Mouse (Mus musculus): ENCODE results near the gene C1qc.
A peak's percentile ranks its signal among the peaks of the same experiment; 100 is the strongest.

Gene C1qc

DNA sequence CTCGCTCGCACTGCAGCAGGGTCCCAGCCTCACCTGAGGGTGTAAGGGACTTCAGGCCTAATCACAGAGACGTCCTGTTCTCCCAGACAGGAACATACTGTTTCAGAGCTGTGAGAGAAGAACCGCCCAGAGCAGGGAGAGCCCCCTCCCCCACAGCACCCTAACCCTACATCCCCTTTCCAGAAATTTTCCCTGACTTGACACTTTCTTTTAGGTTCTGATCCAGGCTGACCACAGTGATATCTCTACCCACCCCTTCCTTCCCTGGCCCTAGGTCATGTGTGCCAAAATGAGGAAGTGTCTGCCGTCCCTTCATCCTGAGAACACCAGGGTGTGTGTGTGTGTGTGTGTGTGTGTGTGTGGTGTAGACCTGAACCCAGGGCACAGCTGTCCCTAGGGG, at the start of gene C1qc:
Gene C1qc, minus strand, starts transcription at position 255 of the 400 bp plus-strand sequence.
- no peak for DNase-seq

DNA sequence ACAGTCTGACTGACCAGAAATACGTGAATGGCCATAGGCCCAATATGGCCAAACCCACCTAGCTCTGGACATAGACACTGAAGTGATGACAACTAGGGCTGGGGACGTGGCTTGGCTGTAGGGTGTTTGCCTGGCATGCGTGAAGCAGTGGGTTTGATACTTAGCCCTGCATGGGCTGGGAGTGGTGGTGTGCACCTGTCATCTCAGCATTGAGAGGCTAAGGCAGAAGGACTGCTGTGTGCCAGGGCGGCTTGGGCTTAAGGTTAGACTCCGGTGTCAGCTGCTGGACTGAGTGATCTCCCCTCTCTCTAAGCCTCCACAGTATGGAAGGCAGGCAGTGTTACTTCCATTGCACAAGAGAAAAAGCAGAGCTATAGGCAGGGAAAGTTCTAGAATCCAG, 45.1 kb upstream of the C1qc start:
- DNase-seq: no peak

DNA sequence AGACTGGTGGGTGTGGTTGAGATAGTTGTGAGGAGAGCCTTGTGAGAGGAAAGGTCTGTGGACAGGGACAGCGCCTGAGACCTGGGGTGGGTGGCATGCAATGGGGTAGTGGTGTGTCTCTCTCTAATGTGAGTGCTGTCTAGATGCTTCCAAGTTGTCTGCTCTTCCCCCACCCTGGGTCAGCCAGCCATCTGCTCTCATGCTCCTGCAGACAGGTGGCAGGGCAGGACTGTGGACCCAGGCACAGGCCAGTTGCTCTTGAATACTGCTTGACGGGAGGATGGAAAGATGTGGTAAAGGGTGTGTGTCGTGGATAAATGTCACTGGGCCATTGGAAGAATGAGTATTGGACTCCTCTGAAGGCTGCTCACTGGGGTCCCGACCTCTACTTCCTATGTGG, 44.5 kb upstream of the C1qc start:
- no peak for DNase-seq

DNA sequence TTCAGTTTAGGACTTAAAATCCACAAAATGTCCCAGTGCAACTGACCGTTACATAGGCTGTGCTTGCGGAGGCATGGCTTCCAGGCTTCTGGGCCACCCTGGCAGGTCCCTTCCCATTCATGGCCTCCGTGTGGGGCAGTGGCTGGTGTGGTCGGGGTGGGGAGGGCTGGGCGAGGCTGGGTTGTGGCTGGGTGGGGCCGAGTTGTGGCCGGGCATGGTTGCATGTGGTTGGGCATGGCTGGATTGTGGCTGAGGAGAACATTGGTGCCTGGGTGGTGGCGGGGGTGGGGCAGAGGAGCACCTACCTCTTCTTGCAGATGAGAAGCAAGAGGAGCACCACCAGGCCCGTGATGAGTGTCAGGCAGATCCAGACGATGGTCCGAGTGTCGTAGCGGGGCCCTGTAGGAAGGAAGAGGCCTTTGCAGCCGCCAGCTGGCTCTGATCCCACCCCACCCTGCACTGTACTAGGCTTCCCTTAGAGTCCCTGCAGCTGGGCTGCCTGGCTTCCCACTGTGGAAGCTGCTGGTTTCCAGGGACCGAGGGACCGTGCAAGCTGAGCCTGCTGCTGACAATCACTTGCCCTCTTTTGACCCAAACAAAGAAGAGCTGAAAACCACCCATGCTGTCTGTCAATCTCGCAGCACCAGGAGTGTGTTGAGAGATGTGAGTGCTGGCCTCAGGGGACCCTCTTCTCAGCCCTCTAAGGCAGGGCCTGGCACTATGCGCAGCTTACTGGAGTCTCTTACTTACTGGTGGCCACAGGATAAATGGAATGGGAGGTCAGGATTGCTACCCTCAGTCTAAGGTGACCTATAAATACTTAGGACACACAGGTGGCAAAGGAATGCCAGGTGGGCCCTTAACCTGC, 42.1 kb upstream of the C1qc start:
- DNase-seq: peak; percentile 64 to 69

DNA sequence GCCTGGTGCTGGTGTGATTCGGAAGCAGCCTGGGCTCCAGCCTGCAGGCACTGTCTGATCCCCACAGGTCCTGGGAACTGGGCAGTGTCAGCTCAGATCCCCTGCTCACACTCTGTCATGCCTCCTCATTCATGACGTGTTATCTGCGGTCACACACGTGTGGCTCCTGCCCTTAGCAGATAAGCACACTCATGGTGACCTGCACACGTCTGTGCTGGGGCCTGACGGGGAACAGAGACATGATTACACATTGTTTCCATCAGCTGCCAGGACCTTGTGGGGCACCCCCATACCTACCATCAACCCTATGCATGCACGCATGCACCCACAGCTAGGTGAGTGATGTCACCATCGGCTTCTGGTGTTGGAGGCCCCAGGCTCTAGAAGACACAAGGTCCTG, 37.6 kb upstream of the C1qc start:
- no peak for DNase-seq

DNA sequence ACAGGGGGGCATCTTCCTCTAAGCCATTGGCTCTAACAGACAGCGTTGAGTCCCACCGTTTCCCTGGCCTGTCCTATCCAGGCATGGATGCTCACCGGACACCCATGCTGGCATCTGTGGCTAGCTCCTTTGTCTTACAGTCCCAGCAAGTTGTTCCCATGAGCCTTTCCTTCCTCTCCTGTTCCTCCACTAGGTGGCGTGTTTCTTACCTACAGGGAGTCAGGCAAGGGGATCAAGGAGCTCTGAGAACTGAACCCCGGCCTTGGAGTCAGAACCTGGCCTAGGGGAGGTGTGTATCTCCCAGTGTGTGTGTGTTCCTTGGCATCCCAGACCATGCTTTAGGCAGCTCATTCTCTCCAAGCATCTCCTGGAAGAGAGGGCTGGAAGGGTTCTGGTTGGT, 36.1 kb upstream of the C1qc start:
- DNase-seq: peak in 1 of 2 experiments; percentile 43

DNA sequence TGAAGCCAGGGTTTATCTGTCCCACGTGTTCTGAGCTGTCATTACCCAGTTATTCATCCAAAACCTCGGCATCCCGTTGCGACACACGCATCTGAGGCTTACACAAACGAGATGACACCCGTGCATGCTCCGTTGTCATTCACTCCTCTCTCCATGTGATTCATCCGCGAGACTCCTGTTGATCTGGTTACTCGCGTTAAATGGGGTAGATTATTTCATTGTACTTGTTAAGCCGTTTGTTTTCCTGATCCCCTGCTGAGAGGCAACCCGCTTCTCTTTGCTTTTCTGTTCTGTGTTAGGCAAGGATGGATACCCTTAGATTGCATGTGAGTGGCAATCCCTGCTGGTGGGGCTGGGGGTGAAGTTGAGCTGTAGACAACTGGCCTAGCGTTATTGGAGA, 32.9 kb upstream of the C1qc start:
- no peak for DNase-seq

DNA sequence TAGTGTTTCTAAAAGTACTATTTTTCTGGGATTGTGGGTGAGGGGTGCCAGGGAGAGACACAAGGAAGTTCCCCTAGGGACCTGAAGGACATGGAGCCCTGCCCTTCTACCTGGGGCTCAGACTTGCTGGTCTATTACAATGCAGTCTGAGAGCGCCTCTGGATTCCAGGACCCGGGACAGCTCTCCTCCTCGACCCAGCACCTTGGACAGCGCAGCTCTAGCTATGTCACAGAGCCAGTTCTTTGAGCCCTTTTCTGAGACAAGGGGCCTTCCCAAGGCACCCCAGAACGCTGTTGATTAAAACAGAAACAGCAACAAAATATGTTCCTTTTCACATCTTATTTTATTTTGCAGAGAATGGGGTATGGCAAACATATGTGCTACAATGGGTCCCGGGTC, 31.7 kb upstream of the C1qc start:
- peak; percentile 89 to 92 for DNase-seq

DNA sequence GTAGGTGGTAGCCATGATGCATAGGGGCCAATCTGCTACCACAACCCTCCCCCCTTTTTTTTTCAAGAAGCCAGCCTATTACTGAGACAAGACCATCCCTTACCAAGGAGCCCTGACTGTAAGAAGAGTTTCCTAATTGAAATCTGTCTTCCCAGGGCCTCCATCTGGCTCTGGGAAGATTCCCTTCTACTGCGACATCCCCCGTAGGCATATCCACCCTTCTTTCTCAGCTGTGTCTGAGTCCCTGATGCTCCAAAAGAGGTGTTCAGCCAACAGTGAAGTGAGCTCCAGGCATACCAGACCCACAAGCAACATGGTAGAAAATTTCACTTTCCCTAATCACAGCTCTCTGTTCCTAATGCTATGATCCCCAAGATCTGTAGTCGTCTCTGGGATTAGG, 26.7 kb upstream of the C1qc start:
- no peak for DNase-seq

DNA sequence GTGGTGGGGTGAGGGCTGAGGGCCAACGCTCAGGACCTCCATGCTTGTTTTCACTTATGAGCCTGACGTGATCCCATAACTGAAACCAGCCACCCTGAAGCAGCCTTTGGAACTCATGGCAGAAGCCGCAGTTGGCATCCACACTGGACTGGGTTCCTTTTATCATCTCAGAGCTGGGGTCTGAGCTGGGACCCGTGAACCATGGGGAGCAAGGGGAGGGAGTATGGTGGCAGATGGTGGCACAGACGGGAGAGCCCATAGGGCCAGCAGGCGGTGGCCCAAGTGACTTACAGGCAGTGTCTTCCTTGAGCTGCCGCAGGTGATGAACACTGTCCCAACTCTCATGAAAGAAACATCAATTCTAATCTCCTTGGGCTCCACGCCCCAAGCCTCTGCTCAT, 26.0 kb upstream of the C1qc start:
- no peak for DNase-seq

DNA sequence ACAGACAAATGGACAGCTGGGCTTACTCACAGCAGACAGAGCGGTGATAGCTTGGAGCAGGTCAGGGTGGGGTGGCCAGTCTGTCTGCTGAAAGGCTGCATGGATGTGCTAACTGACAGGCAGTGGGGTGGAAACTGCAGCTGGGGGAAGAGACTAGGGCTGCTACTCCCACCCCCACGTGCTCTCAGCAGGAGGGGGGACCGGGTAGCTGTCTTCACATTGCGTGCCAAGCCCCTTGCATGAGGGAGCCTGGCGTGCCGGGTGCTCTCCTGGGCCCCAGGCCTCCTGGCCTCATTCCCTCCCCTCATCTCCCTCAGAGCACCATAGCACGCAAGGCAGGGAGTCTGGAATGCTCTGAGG, 24.3 kb upstream of the C1qc start:
- DNase-seq: no peak

DNA sequence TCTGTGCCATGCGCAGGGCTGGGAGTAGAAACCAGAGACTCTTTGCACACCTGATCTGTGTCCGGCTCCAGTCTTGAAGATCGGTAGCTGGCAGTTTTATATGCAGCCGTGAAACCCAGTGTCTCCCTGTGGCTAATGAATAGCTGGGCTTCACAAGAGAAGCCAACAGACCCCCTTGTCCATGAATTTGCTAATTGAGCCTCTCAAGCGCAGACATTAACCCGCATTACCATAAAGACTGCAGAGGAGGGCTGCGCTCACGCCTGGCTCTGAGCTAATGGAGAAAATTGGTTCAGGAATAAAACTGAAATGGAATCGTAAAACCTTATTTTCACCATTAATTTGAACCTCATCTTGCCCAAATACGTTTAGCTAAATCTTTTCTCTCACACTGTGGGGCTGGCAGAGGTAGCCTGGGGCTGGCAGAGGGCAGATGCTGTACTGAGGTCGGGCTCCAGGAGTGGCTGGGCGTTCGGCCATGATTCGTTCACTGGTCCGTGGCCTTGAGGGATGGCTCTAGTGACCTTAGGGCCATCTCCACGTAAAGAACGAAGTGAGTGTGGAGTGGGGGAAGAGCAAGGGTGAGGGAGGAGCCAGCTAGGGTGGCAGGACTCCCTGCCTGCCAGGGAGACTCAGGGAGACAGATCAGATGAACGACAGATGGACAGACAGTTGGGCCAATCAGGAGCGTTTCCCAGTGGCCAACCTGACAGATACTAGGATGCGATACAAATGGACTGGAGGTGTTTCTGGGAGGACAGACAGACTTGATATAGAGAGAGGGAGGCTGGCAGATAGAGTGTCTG, 23.7 kb upstream of the C1qc start:
- peak; percentile 28 to 36 for DNase-seq

DNA sequence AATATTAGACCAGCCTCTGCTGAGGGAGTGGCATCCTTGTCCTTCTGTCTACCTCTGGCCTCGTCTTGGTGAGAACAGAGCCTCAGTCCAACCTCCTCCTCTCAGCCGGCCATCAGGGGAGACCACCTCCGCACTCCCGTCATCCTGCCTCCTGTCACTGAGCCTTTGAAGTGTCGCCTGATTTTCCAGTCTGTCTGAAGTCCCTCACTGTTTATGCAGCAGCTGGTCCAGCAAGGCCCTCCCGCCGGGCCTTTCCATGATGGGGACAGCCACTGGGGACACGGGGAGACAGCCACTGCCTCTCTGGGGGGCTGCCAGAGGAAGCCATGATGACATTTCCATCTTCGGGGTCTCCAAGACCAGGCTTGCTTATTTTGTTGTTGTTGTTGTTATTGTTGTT, 20.0 kb upstream of the C1qc start:
- DNase-seq: no peak

DNA sequence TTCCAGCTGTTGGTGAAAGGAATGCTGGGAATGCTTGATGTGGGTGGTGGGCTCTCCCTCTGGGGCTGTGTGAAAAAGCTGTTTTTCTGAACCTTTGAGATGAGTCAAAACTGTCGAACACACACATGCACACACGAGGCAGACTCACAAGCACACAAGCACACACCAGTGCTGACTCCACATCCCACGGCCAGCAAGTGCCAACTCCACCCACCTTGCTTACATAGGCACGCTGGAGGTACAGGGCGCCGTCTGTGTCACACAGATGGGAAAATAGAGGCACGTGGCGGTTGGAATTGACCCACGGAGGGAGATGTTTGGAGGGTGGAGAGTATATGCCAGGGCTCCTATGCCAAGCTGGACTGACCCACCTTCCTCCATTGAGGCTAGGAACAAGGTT, 18.9 kb upstream of the C1qc start:
- no peak for DNase-seq

DNA sequence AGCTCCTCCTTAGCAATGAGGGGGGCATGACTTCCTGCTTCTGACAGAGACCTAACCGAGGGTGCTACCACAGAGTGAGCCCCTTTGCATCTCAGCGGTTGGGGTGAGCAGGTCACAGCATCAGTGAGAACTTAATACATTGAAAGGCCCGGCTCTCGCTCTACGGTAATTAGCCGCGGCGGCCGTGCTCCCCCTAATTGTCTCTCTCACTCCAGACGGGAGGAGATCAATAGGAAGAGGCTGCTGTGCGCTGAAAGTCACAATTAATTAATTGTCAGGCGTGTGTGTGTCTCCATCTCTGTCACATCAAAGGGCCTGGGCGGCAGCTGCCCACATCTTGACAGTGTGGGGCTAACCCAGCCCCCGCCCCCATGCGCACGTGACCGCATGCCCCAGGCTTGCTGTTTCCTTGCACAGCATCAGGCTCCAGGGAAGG, 18.4 kb upstream of the C1qc start:
- DNase-seq: no peak

DNA sequence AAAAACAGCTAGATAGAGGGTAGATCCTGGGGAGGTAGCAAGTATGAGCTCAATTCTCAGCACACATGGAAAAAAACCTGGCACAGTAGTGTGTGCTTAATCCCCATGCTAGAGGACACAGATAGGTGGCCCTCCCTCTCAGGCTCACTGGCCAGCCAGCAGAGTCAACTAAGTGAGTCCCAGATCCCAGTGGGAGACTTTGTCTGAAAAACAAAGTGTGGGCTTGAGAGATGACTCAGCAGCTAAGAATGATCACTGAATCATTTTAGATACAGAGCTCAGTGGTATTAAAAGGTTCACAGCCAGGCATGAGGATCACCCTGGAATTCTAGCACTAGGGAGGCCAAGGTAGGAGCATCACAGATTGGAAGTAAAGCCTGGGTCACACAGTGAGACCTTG, 14.9 kb upstream of the C1qc start:
- no peak for DNase-seq

DNA sequence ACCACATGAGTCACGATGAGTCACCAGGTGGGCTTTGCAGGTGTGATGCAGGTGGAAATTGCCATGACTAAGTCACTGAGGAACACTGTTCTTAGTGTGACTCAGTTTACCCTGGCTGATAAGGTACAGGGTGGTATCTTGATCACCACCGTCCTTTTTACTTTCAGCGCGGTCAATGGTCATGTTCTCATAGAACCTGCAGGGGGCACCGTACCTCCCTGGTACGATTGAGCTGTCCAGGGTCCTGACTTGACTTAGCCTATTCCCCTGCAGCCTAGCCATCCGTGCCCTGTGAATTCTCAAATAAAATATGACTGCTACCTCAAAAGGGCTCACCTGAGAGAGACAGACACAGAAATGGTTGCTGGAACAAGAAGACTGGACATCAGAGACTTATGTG, 14.2 kb upstream of the C1qc start:
- DNase-seq: peak; percentile 76 to 78

DNA sequence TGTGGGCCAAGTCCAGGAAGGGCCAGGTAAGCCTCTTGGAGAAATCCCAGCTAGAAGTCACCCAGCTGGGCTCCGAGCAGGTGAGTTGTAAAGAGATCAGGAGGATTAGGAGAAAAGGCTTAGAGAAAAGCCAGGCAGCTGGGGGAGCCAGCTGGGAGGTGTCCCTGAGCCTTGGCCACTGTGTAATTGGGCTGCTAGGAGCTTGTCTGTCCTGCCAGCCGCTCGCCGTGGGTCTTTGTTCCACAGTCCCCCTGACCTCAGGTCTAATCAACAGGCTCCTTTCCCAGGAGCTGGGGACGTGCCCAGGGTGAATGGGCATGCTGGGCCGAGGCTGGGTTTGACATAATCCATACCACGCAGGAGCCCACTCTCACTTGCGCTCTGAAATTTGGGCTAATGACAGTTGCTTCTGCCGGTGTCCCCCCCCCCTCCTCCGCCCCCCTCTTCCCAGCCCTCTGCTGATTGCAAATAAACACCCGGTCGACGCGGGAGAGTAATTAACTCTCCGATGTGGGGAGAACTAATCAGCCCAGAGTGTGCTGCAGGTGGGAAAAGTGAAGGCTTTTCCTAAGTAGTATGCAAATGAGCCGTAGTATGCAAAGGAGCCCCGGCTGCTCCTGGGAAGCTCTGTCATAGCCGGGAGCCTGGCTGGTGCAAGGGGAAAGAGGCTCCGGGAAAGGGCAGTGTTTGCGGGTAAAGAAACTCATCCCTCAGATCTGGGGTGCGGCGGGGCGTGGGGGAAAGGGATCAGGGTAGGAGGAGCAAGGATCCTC, 12.1 kb upstream of the C1qc start:
- DNase-seq: no peak

DNA sequence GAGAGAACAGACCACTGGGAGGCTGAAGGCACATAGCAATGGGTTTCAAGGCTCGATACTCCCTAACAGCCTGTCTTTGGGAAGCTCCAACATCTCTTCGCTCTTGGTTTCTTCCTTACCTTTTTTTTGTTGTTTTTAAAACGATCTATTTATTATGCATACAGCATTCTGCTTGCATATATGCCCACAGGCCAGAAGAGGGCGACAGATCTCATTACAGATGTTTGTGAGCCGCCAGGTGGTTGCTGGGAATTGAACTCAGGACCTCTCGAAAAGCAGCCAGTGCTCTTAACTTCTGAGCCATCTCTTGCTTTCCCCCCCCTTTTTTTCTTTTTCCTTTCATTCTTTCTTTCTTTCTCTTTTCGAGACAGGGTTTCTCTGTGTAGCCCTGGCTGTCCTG, 6.3 kb upstream of the C1qc start:
- DNase-seq: no peak

DNA sequence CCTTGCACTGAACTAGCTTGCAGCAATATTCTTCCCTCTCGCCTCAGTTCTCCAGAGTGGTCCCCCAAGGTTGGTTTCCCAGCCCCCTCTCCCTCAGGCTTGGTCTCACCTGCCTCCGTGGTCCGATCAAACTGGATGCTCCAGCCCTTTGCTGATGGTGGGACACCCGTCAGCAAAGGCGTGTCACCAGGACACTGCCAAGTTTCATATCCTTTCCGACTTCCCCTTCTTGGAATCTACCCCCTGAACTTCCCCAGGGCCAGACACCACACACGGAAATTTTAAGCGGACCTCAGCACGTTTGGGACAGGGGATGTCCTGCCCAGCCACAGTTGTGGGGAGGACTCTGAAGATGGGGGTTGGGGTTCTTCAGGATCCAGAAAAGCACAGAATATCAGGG, 5.8 kb upstream of the C1qc start, which contains the start of gene C1qa:
Gene C1qa, minus strand, starts transcription at position 167 of the 400 bp plus-strand sequence.
- no peak for DNase-seq

DNA sequence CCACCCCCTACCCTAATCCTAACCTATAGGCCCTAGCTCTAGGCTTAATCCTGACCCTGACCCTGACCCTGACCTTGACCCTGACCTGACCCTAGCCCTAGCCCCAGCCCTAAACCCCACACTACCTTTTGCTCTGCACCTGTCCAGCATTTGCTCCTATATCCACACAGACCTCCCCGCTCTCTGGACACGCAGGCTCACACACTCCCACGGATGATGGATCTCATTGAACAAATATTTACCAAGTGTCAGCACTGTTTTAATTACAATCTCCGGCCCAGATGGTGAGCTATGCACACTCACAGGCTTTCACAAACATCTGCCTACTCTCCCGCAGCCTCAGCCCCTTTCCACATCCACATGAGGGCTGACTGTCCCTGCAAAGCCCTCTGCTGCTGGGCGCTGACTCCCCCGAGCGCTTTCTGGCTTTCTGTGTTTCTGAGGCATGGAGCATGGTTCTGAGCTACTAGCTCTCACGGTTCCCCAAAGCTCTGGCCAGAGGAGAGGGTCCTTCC, 5.3 kb upstream of the C1qc start:
- no peak for DNase-seq

DNA sequence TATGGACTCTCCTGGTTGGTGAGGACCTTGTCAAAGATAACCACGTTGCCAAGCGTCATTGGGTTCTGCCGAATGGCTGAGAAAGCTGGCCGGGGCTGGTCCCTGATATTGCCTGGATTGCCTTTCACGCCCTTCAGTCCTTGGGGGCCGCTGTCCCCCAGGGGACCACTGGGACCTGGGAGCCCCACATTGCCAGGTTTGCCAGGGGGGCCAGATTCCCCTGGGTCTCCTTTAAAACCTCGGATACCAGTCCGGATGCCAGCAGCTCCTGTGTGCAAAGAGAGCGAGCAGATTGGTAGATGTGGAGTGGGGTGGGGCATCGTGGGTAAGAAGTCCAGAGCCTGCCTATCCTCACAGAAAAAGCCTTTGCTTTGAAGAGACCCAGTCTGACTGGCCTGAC, 3.6 kb upstream of the C1qc start:
- DNase-seq: no peak

DNA sequence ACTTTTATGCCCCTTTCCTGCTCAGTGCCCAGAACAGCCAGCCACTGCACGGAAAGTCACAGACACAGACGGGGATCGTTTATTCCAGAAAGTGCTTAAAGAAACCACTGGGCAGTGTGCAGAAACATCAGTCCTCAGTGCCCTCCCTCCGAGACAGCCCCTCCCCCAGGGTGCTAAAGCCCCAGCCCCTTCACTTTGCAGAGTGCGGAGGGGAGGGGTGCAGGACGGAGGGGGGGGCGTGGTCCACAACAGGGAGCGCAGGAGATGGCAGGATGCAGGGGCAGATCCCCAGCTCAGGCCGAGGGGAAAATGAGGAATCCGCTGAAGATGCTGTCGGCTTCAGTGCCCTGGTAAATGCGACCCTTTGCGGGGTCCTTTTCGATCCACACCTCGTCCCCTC, 3.0 kb upstream of the C1qc start:
- peak in 1 of 2 experiments; percentile 26 for DNase-seq
